Mouse (Mus musculus) heart, embryonic 10.5 days (tissue): ENCODE measurements around the gene Gm21903. TPM values are rescaled to one million over a fixed set of nuclear protein-coding genes. Genes with fewer than 3 reads are reported as not detected.
"Not testable (repeated sequence)": the region's sequence is repeated elsewhere in the genome, so short reads cannot be mapped to it uniquely, and the experiment has no call there.

Experiments
- DNase-seq: peaks from one replicate; pipeline ENCODE4 v3.0.0-alpha.2; 2017; ENCODE audit warnings: low spot score
- H3K27ac ChIP-seq: fragments of 300-500 bp; sonication (generic); 2 replicates; pipeline ENCODE4 v1.5.1; 2016; ENCODE audit warnings: mild to moderate bottlenecking
- H3K27me3 ChIP-seq: fragments of 300-500 bp; sonication (generic); 2 replicates; pipeline ENCODE4 v1.6.1; 2016; ENCODE audit warnings: mild to moderate bottlenecking; ENCODE audit not compliant: poor library complexity, insufficient read depth, severe bottlenecking
- H3K36me3 ChIP-seq: fragments of 300-500 bp; sonication (generic); 2 replicates; pipeline ENCODE4 v1.6.1; 2016; ENCODE audit warnings: mild to moderate bottlenecking, moderate library complexity
- H3K4me1 ChIP-seq: fragments of 300-500 bp; sonication (generic); 2 replicates; pipeline ENCODE4 v1.6.1; 2016; ENCODE audit warnings: mild to moderate bottlenecking
- H3K4me3 ChIP-seq: fragments of 300-500 bp; sonication (generic); 2 replicates; pipeline ENCODE4 v1.5.1; 2016; ENCODE audit warnings: mild to moderate bottlenecking, moderate library complexity
- H3K9me3 ChIP-seq: fragments of 300-500 bp; sonication (generic); 2 replicates; pipeline ENCODE4 v1.6.1; 2016; ENCODE audit warnings: mild to moderate bottlenecking, moderate library complexity
- WGBS: fragments of 180-500 bp; shearing (Covaris S2); methylation state at CpG from one replicate; pipeline ENCODE4 v1.1.7; 2016; 5-methylcytosine and 5-hydroxymethylcytosine counted together
- polyA plus RNA-seq: library from polyadenylated mRNA; unstranded; fragments of >200 nt; fragmentation: Nextera tagmentation; extraction: Ambion mirVana; gene quantifications from 2 replicates; pipeline ENCODE4 v1.2.1, GENCODE M21; 2016

Gm21903 gene
- not detected in 2 replicates for polyA plus RNA-seq

GRCm38 (mm10) chr17:39043241-39043640 lies at the start of gene Gm21903:
Gene Gm21903, minus strand, starts transcription at chr17:39043341.
- DNase-seq = no peak
- Histone ChIP-seq H3K27me3 (no peaks in the 10 kb centered on the region), H3K27ac (no peak within 1 kb of the TSS), H3K4me1 (no peaks in the 10 kb centered on the region), H3K36me3 (no peaks in the 10 kb centered on the region), H3K4me3 (no peak within 1 kb of the TSS), H3K9me3 (peaks cover 6% of the 10 kb centered on the region; the same call in 1 of the 2 replicates)

- Histone ChIP-seq H3K27ac (no peak within 1 kb of the TSS), H3K4me1 (no peaks in the 10 kb centered on the region), H3K27me3 (no peaks in the 10 kb centered on the region), H3K4me3 (no peak within 1 kb of the TSS), H3K9me3 (peaks cover 14% of the 10 kb centered on the region), H3K36me3 (no peaks in the 10 kb centered on the region)
- DNase-seq = no peak
- 61% methylated on average over 1 of the region's 1 CpGs for WGBS
Measured at GRCm38 (mm10) chr17:39076937-39077336, 33.8 kb upstream of the Gm21903 start, which contains the start of gene Esp23. Gene Esp23, minus strand, starts transcription at chr17:39077037.

GRCm38 (mm10) chr17:39063641-39064040 lies 20.5 kb upstream of the Gm21903 start:
- DNase-seq = no peak
- Histone ChIP-seq H3K9me3 (no peaks in the 10 kb centered on the region), H3K4me1 (no peaks in the 10 kb centered on the region), H3K36me3 (no peaks in the 10 kb centered on the region), H3K4me3 (no peak overlapping the region), H3K27ac (no peak overlapping the region), H3K27me3 (no peaks in the 10 kb centered on the region)

- WGBS = 82% methylated on average over 3 of the region's 3 CpGs
- H3K9me3 ChIP-seq, DNase-seq, H3K27me3 ChIP-seq, H3K36me3 ChIP-seq, H3K27ac ChIP-seq, H3K4me1 ChIP-seq, H3K4me3 ChIP-seq: not testable (repeated sequence)
Measured at GRCm38 (mm10) chr17:39036395-39036794, 6.7 kb downstream of the Gm21903 start, which contains the start of gene Esp24. Gene Esp24, plus strand, starts transcription at chr17:39036695.

GRCm38 (mm10) chr17:39017184-39017583 lies 26.0 kb downstream of the Gm21903 start:
- H3K4me3 ChIP-seq = no peak overlapping the region
- 58% methylated on average over 14 of the region's 14 CpGs for WGBS
- H3K27ac ChIP-seq = no peak overlapping the region
- H3K9me3 ChIP-seq = no peaks in the 10 kb centered on the region
- no peaks in the 10 kb centered on the region for H3K27me3 ChIP-seq
- H3K36me3 ChIP-seq = no peaks in the 10 kb centered on the region
- H3K4me1 ChIP-seq = no peaks in the 10 kb centered on the region
- DNase-seq = no peak

GRCm38 (mm10) chr17:39010675-39011638 lies 32.2 kb downstream of the Gm21903 start:
- Histone ChIP-seq H3K4me1 (no peaks in the 10 kb centered on the region), H3K27me3 (no peaks in the 10 kb centered on the region), H3K27ac (no peak overlapping the region), H3K36me3 (no peaks in the 10 kb centered on the region), H3K4me3 (peak overlapping the region; percentile 51), H3K9me3 (no peaks in the 10 kb centered on the region)
- DNase-seq = no peak
- WGBS = 33% methylated on average over 30 of the region's 30 CpGs

GRCm38 (mm10) chr17:39009846-39010245 lies 33.3 kb downstream of the Gm21903 start:
- Histone ChIP-seq H3K27me3 (no peaks in the 10 kb centered on the region), H3K9me3 (no peaks in the 10 kb centered on the region), H3K4me1 (no peaks in the 10 kb centered on the region), H3K27ac (no peak overlapping the region), H3K36me3 (no peaks in the 10 kb centered on the region), H3K4me3 (no peak overlapping the region)
- 97% methylated on average over 1 of the region's 1 CpGs for WGBS
- no peak for DNase-seq

Other genes with a start within 250 kb of the Gm21903 start
- gene Esp24, start 6.6 kb downstream of the Gm21903 start, polyA plus RNA-seq = not detected in 2 replicates
- not detected in 2 replicates for gene Esp23, start 33.7 kb upstream of the Gm21903 start, polyA plus RNA-seq
- not detected in 2 replicates for gene Esp22, start 52.0 kb upstream of the Gm21903 start, polyA plus RNA-seq